Mouse (Mus musculus) urinary bladder, postnatal 4 days (tissue): ENCODE results near the gene Usp25.

Source experiments
- DNase-seq, 2 experiments: peaks; one replicate each; pipeline ENCODE4 v3.0.0; 2021 to 2022; ENCODE audit warnings: low spot score in 2 of 2

Usp25 gene

GRCm38 (mm10) chr16:77140651-77141050 lies 127.1 kb downstream of the Usp25 start:
- no peak for DNase-seq

- no peak for DNase-seq
Observed at GRCm38 (mm10) chr16:77146801-77147200, 133.3 kb downstream of the Usp25 start.

- no peak for DNase-seq
Observed at GRCm38 (mm10) chr16:77150338-77150737, 136.8 kb downstream of the Usp25 start.

DNA sequence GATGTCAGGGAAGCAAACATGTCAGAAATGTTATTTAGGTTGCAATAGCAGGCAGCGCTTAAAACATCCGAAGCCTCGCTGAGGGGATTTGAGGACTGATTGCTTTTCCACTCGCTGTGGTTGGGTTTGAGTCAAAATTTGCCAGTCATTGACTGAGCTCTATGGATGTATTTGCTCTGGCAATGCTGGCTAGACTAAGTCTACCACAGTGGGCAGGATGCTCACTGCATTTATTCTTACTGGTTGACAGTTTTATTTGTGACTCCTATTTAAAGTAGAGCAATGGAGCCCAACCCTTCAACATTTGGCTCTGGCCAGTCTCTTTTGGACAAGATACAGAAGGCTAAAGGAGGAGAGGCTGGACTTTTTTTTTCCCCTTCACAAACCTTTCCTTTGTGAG lies 137.4 kb downstream of the Usp25 start:
- DNase-seq = no peak

GRCm38 (mm10) chr16:77152288-77152687 lies 138.8 kb downstream of the Usp25 start:
- DNase-seq = no peak

GRCm38 (mm10) chr16:77153216-77153715 lies 139.8 kb downstream of the Usp25 start:
- no peak for DNase-seq

DNA sequence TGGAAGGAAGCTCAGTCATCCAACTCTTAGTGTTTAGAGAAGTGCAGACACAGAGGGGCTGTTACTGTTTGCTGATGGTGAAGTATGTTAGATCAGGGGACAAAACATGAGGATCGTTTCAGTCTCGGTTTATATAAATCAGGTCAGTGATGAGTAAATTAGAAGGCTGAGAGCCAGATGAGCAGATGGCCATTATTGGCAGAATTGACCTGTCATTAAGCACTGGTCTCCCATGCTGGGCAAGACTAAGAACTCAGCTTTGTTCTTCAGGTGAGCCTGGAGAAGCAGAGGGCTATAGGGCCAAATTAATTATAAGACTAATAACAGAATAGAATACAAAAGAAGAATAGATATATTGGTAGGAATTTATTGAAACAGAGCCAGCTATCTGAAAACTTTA lies 140.3 kb downstream of the Usp25 start:
- DNase-seq = no peak

DNA sequence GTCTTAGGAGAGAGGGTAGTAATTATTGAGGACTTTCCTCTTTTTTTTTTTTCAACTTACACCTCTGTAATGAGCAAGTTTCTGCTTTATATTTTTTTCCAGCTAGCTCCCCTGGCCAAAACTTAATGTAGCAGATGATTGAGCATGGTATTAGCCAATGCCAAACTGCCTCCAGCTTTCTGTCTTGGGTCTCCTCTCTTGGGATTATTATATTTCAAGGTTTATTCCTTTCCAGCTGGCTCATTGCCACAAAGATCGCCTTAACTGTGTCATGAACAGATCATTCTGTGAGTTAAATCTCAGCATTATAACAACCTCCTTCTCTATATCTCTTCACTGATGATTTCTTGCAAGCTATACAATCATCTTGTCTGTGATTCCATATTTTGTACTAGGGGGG lies 141.3 kb downstream of the Usp25 start:
- DNase-seq = no peak
